Mouse (Mus musculus) gastrocnemius, adult 2 months (tissue): ENCODE data around the gene Prdx1. TPM values are rescaled to one million over a fixed set of nuclear protein-coding genes. Genes with fewer than 3 reads are reported as not detected.
A peak's percentile ranks its signal among the peaks of the same experiment; 100 is the strongest.

ENCODE experiments used
- DNase-seq: peaks from one replicate; pipeline ENCODE4 v3.0.0; 2022
- H3K27ac ChIP-seq: fragments of 200-600 bp; 2 replicates; pipeline ENCODE4 v1.8.1; 2022; ENCODE audit warnings: mild to moderate bottlenecking
- H3K4me3 ChIP-seq: fragments of 200-600 bp; 2 replicates; pipeline ENCODE4 v1.8.1; 2022; ENCODE audit warnings: mild to moderate bottlenecking, moderate library complexity
- CTCF ChIP-seq: fragments of 200-600 bp; IDR thresholded peaks from 2 replicates; pipeline ENCODE4 v1.8.1; 2022; ENCODE audit warnings: antibody characterized with exemption, mild to moderate bottlenecking, moderate library complexity
- intact Hi-C: fragments of 180-260 bp; cut with DNase I; formaldehyde crosslinking; loops from one replicate; pipeline ENCODE4 v1.15.1; 2025
- total RNA-seq, 2 experiments: library from RNA; stranded (reverse); gene quantifications; 2 replicates each; pipeline ENCODE4 v1.2.3; 2021

Gene Prdx1
- total RNA-seq, 2 experiments from 2014 or later = 260 to 273 TPM

DNA sequence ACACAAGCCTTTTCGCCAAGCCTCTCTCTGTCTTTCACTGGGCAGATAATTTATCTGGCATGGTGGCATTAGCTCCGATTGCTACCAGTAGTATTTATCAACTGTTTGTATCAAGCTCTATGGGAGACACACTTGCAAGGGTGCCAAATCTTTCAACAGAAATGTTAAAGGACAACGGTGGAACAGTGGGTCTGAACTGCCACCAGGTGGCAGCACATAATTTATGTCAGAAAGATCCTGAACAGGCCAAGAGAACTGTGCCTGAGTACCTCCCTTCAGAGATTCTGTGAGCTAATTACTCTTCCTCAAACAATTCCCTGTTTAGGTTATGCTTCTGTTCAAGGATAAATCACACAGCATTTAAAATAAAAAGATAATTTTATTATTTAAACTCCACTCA lies 34.1 kb downstream of the Prdx1 start:
- Histone ChIP-seq H3K27ac (peak overlapping the region; percentile 94; the same call in 1 of the 2 replicates), H3K4me3 (no peak overlapping the region)
- intact Hi-C loops = loop anchor here (1.0 to 10.0 kb wide), 3 partner anchors 70 to 425 kb away; partner anchors contain the start of gene Urod
- DNase-seq = peak; percentile 70
- TF ChIP-seq CTCF = peak; percentile 90

- H3K27ac ChIP-seq = peak within 1 kb of the TSS; percentile 94
- peak; percentile 94 for DNase-seq
- intact Hi-C loops = no loop called here
- peak within 1 kb of the TSS; percentile 85 for H3K4me3 ChIP-seq
- no peak for TF ChIP-seq CTCF
These were observed 35.2 kb downstream of the Prdx1 start, which contains the start of gene Tesk2 for GRCm38 (mm10) chr4:116720343-116721097. Tesk2 (plus strand) TSS chr4:116720948.

- H3K4me3 ChIP-seq = peak overlapping the region; percentile 85
- peak overlapping the region; percentile 94 for H3K27ac ChIP-seq
- DNase-seq = no peak
- intact Hi-C loops = no loop called here
- TF ChIP-seq CTCF = no peak
These were observed 35.8 kb downstream of the Prdx1 start for GRCm38 (mm10) chr4:116721098-116721628.

DNA sequence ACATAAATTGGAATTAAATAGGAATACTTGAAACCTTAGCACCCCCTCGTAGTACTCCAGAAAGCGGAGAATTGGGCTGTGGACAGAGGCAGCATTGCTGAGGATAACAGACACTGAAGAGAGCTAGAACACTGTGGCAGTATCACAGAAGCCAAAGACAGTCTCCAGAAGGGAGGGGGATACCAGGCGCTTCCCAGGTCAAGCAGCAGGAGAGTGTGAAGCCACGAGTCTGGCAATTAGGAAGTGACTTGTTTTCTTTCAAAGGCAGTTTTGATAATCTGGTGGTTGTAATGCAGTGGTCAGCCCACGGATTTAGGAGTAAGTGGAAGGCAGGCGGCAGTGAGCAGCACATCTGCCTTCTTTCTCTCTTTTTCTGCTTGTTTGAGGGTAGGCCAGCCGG lies 36.9 kb downstream of the Prdx1 start:
- Histone ChIP-seq H3K4me3 (peak overlapping the region; percentile 85), H3K27ac (no peak overlapping the region)
- DNase-seq = no peak
- intact Hi-C loops = no loop called here
- TF ChIP-seq CTCF = no peak

DNA sequence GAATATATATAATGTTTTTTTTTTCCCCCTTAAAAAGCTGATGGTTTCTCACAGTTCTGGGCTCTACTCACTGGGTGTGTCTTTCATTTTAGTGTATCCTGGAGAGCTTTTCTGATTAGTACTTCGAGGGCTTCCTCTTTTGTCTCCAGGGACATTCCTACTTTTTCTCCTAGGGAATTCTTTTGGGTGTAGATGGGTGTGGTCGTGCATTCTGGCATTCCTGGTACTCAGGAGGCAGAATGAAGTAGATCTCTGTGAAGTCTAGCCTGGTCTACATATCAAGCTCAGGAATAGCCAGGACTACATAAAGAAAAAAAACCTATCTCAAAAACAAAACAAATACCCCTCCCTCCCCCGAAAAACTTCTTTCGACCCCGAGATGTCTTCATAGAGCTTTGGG lies 40.1 kb downstream of the Prdx1 start:
- Histone ChIP-seq H3K27ac (no peak overlapping the region), H3K4me3 (no peak overlapping the region)
- TF ChIP-seq CTCF = no peak
- intact Hi-C loops = no loop called here
- DNase-seq = no peak

GRCm38 (mm10) chr4:116727401-116727800 lies 42.1 kb downstream of the Prdx1 start:
- no peak for DNase-seq
- TF ChIP-seq CTCF = no peak
- intact Hi-C loops = no loop called here
- no peak overlapping the region for H3K27ac ChIP-seq
- no peak overlapping the region for H3K4me3 ChIP-seq

DNA sequence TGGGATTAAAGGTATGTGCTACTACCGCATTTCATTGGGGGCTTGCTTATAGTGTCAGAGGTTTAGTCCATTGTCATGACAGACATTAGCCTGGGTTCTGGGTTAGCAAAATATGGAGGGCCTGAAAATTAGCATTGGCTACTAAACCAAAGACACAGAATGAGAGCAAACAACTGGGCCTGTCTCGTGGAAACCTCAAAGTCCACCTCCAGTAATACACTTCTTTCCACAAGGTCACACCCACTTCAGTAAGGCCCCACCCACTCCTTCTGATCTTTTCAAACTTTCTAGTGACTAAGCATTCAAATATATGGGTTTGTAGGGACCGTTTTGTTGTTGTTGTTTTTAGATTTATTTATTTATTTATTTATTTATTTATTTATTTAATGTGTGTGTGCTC lies 44.2 kb downstream of the Prdx1 start:
- intact Hi-C loops = no loop called here
- TF ChIP-seq CTCF = no peak
- Histone ChIP-seq H3K4me3 (no peak overlapping the region), H3K27ac (no peak overlapping the region)
- no peak for DNase-seq

DNA sequence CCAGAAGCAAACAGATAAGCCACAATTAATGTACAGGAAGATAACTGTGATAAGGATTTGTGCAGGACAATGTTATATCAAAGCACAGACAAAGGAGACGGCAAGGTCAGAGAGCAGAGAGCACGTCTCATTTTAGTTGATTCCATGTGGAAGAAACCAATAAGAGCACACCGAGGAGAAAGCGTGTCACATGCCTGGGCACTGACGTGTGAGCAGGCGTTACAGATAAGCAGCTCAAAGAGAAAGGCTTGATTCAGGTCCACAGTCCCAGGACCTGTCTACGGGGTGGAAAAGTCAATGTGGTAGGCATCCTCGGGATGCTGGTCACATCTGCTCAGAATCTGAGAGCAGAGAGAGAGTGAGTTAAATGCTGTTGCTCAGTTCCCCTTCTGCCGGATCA lies 45.7 kb downstream of the Prdx1 start:
- H3K4me3 ChIP-seq = no peak overlapping the region
- intact Hi-C loops = no loop called here
- no peak for TF ChIP-seq CTCF
- no peak overlapping the region for H3K27ac ChIP-seq
- DNase-seq = no peak

- H3K27ac ChIP-seq = no peak overlapping the region
- intact Hi-C loops = no loop called here
- no peak for DNase-seq
- H3K4me3 ChIP-seq = no peak overlapping the region
- TF ChIP-seq CTCF = no peak
These were observed 47.0 kb downstream of the Prdx1 start for GRCm38 (mm10) chr4:116732355-116732754.

DNA sequence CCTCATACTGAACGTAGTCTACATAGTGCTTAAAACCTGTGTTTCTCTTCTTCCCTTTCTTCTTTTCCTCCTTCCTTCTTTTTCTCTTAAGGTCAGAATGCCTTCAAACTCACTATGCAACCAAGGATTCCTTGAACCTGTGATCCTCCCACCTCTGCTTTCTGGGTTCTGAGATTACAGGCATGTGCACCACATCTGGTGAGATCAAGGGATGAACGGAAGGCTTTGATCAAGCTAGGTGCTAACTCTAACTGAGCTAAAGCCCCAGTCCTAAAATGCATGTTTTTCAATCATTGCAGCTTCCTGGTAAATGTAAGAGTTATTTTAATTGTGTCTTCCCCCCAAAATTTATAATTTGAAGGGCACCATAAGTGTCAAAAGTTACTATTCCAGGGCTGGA lies 49.7 kb downstream of the Prdx1 start:
- H3K27ac ChIP-seq = no peak overlapping the region; the same call in 1 of the 2 replicates
- DNase-seq = no peak
- intact Hi-C loops = no loop called here
- TF ChIP-seq CTCF = no peak
- H3K4me3 ChIP-seq = no peak overlapping the region

- intact Hi-C loops = no loop called here
- no peak for DNase-seq
- no peak for TF ChIP-seq CTCF
- no peak overlapping the region for H3K27ac ChIP-seq
- no peak overlapping the region for H3K4me3 ChIP-seq
These were observed 53.8 kb downstream of the Prdx1 start for GRCm38 (mm10) chr4:116738972-116739751.

- no peak for DNase-seq
- intact Hi-C loops = no loop called here
- Histone ChIP-seq H3K27ac (no peak overlapping the region), H3K4me3 (no peak overlapping the region)
- no peak for TF ChIP-seq CTCF
These were observed 64.4 kb downstream of the Prdx1 start for GRCm38 (mm10) chr4:116749750-116750149.

Other genes starting within 250 kb of the Prdx1 start
- 10 to 100 TPM; 94.1 to 96.3 TPM for gene Mast2, start 221.4 kb upstream of the Prdx1 start, total RNA-seq
- 10 to 100 TPM; 17.7 to 17.8 TPM for gene Ipp, start 178.0 kb upstream of the Prdx1 start, total RNA-seq
- gene Tmem69, start 129.6 kb upstream of the Prdx1 start, total RNA-seq = 10 to 100 TPM; 14.7 to 20.8 TPM
- gene Gpbp1l1, start 127.9 kb upstream of the Prdx1 start, total RNA-seq = 10 to 100 TPM; 38.1 to 38.7 TPM
- 1 to 10 TPM; 1.4 to 2.0 TPM for gene Ccdc17, start 88.9 kb upstream of the Prdx1 start, total RNA-seq
- gene Nasp, start 57.6 kb upstream of the Prdx1 start, total RNA-seq = 10 to 100 TPM; 11.5 to 11.8 TPM
- 100 to 1,000 TPM; 178 to 196 TPM for gene Akr1a1, start 33.9 kb upstream of the Prdx1 start, total RNA-seq
- gene Mmachc, start 22.9 kb downstream of the Prdx1 start, total RNA-seq = 10 to 100 TPM; 25.5 to 46.4 TPM
- 1 to 10 TPM; 1.9 to 3.8 TPM for gene Ccdc163, start 23.0 kb downstream of the Prdx1 start, total RNA-seq
- gene Tesk2, start 35.4 kb downstream of the Prdx1 start, total RNA-seq = 1 to 10 TPM; 1.5 TPM
- 1 to 10 TPM; 4.1 to 5.4 TPM for gene Toe1, start 122.1 kb downstream of the Prdx1 start, total RNA-seq
- gene Mutyh, start 122.2 kb downstream of the Prdx1 start, total RNA-seq = 1 to 10 TPM in 1 of 2 experiments, under 1 TPM in 1; 0.87 to 1.8 TPM
- 1 to 10 TPM; 1.5 to 1.9 TPM for gene Hpdl, start 136.2 kb downstream of the Prdx1 start, total RNA-seq
- gene Zswim5, start 191.8 kb downstream of the Prdx1 start, total RNA-seq = under 1 TPM in 1 of 2 experiments, not detected in 1; 0.14 TPM